Mouse (Mus musculus): ENCODE measurements at regions not wholly inside any gene's neighbourhood (a gene's known extent, or its start where the extent isn't known, plus 50 kb on each side); places are given as distances from the start of the nearest gene placed in this dataset.
A peak's percentile ranks its signal among the peaks of the same experiment; 100 is the strongest.

DNA sequence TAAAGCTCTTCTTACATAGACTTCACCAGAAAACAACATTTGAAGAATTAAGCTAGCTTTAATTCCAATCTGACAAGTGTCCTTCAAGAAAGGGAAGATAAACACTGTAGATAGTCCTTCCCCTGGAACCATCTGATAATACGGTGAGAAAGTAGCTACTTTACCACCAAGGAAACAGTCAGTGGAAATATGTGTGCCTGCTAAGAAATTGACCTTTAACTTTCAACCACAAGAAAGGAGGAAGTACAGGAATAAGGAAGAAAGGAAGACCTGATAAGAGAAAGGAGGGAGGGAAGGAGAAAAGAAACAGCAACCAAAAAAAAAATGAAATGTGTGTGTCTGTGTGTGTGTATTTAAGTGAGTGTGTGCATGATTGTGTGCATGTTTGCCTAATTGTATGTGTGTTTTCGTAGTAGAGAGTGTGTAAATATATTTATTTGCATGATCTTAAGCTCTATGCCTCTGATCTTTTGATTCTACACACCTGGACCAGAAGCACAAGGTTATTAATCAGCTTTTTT is 831.3 kb downstream of the Pla2g4a start:
- no peak for DNase-seq

DNA sequence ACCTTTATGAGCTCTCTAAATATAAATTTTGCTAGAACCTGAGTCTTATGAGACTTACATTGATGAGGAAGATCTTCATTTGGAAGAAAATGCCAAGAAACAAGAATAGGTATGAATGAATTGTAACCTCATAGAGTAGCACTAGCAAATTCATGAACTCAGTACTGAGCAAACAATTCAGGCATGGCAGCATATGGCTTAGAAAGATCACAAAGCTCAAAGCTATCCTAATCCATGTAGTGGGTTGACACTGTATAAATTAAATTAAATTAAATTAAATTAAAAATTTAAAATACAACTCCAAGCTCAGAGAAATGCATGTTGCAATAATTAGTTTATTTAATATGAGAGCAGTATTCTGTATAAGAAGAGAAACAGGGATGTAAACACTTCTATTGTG is 832.0 kb downstream of the Pla2g4a start:
- DNase-seq = no peak

DNA sequence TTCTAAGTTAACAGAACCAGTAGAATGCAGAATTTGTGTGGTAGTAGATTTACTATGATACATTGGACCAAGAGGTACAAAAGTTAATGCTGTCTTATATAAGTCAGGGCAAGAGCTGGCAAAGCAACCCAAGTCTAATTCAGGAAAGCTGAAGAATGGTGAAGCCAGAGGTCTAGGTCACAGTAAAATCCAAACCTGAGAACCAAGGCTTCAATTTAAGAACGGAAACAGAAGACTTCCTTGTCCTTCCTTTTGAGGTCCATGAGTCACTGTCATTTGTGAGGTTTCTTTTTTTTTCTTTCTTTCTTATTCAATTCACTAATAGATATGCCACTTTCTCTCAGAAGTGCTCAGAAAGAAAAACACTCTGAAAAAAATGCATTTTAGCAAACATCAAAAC is 833.4 kb downstream of the Pla2g4a start:
- DNase-seq = no peak

DNA sequence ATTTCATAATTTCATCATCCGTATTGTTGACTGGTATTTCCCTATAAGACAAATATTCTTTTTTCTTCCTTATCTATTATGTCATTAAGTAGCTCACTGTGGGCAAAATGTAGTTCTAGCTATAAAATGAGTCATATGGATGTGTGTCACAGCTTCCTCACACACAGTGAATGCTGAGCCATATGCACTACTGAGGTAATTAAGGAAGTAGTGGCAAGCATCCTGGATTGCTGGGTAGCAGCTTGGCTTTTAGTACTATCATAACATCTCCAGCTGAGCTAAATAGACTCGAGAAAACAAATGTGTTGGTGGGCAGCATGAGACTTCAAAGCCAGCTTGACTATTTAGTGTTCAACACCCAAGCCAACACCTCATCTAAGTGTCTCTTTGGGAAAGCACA is 857.7 kb downstream of the Pla2g4a start:
- peak; percentile 2 to 4 for DNase-seq

DNA sequence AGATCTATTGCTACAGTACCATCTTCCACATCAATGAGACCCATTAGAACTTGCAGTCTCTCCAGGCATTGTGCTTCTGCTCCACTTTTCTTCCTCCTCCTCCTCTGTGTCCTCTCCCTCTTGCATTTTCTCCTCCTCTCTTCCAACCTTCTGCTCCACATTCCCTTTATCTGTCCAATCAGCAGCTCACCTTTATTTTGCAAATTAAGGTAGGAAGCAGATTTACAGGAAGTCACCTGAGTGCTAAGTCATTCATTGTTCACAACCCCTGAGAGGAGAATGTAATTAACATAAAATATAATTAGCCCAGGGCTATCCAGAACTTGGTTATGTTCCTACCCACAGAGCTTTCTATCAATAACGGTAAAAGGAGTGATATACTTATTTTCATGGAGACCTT is 863.7 kb downstream of the Pla2g4a start:
- no peak for DNase-seq

DNA sequence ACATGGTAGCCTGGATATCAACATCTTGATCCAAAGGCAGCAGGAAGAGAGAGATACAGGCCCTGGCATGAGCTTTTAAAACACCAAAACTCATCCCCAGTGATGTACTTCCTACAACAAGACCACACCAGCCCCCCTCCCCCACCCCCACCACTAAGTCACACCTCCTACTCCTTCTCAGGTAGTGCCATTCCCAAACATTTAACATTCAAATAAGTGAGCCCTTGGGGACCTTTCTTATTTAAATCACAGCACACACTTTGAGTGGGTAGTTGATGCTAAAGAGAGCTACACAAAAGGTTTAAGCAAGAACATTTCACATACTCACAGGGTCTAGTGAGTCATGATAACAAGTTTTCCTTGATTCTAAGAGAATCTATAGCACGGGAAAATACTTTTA is 886.4 kb downstream of the Pla2g4a start:
- no peak for DNase-seq

DNA sequence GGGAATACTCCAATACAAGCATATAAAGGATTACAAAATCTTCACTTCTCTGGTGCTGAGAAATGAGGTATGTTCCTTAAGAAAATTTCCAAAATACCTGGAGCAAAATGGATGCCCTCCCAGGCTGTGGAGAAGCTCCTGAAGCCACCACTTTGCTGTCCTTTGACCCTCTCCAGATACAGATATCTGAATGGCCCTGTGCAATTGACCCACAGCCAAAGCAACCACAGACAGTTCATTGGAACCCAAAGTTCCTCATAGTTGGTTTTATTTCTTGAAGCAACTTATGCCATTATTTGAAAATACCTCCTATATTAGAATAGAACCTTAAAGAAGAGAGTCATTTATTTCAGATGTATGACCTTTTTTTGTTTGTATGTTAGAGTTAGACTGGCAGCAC is 891.5 kb downstream of the Pla2g4a start:
- DNase-seq = no peak

DNA sequence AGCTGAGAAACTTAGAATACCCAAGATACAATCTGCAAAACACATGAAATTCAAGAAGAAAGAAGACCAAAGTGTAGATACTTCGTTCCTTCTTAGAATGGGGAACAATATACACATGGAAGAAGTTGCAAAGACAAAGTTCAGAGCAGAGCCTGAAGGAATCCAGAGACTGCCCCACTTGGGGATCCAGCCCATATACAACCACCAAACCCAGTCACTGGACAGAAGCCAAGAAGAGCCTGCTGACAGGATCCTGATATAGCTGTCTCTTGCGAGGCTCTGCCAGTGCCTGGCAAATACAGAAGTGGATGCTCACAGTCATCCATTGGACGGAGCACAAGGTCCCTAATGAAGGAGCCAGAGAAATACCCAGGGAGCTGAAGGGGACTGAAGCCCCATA is 898.1 kb downstream of the Pla2g4a start:
- peak; percentile 1 to 2 for DNase-seq

DNA sequence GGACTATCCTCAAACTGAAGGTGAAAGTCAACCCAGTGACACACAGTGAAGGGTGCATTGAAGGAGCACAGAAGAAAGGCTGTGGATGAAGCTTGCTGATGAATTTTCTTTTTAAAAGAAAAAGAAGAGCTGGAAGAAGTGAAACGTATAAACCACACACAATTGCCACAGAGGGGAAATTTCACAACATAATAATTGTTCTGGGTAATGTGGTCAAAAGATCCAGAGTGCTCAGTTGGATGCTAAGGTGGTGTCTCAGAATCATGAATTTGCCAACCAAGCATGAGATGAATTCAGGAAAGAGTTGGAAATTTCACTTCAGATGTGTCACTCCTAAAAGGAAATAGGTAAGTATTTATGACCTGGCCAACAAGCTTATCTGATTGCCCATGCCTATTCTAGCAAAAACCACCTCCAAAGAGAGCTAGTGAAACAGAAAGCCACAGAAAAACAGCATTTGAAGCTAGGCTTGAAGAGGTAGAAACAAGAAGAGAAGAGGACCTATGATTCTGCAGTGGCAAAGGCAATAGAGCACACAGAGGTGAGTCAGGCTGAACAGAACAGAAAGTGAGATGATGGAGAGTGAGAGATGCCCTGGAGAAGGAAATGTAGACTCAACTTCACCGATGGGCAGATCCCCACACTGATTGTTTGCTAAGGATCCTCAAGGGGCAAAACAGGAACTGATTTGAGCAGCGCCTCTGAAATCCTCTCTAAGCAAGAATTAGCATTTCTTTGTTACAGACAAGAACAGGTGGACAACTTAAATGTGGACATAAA is 922.7 kb downstream of the Pla2g4a start:
- no peak for DNase-seq

DNA sequence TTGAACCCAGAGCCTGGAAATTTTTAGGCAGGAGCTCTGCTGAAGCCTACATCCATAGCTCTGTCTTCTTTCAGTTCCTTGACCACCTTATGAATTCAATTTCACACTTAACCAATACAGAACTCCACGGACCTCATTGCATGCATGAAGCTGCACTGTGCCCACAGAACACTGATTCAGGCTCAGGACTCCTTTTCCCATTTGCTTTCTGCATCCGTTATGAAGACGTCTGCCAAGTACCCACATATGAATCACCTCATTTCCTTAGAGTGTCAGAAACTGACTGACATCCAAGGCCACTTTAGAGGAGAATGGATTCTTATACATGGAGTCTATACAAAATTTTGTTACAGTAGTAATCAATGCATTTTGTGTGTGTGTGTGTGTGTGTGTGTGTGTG is 932.8 kb downstream of the Pla2g4a start:
- peak in 1 of 2 experiments; percentile 8 for DNase-seq

DNA sequence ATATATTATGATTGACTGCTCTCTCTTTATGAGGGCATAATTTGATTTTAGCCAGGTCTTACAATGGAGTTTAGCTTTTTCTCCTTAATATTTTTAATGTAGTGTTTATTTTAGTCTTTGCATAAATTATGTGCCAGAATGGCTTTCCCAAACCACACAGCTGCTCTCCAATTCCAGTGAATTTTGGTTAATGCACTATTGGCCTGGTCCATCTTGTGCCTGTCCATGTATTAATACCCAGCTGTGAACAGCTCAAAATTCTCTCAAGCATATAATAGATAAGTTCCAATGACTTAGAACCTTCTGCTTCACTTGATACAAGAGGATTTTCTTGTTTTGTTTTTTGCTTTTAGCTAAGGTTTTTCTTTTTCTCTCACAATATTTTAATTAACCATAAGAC is 939.4 kb downstream of the Pla2g4a start:
- peak; percentile 19 to 28 for DNase-seq

DNA sequence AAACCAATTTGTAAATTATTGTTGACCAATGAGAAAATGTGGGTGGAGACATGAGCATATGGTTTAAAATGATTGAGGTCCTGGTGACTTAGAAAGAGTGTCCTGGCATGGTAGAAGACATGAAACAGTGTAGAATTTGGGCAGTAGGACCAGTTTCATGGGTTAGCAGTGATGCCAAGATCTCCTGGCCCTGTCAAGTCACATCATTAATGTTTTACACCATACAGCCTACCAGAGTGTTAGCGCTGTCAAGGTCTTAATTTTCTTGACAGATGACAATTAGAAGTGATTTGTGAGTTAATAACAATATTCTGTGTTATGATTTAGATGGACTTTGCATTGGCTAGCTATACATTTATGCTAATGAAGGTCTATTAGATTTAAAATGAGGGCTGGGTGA is 939.8 kb downstream of the Pla2g4a start:
- peak; percentile 30 to 48 for DNase-seq

DNA sequence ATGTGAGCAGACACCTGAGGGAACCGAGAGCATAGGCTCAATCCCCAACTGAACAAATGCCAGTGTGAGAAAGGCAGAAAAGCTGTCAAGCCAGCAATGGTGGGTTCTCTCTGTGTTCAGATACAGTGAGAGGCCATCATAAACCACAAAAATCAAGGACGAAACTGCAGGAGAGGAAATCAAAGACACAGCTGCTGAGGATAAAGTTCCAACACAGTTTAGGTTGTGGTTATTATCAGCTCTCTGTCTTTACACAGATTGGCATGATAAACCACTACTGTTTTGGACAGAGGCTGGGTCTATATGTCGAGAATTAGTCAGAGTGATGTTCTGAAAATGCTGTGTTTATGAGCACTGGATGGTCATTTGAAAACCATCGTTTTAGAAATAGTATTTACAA is 946.5 kb downstream of the Pla2g4a start:
- no peak for DNase-seq

DNA sequence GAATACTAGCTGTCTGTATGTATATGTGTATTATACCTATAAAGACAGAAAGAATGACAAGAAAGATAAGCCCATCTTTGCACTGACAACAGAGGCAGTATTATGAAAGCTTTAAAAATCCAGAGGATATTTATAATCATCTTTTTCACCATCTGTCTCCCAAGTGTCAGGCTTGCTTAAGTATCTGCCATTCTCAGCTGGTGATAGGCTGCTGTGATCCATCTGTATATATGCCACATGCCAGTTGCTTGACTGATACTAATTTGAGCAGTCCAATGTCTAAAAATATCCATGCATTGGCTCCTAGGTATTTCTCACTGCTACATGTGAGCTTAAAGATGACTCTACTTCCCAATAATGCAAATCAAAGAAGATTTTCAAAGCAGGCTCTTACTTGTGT is 950.3 kb downstream of the Pla2g4a start:
- DNase-seq = peak; percentile 10 to 14

DNA sequence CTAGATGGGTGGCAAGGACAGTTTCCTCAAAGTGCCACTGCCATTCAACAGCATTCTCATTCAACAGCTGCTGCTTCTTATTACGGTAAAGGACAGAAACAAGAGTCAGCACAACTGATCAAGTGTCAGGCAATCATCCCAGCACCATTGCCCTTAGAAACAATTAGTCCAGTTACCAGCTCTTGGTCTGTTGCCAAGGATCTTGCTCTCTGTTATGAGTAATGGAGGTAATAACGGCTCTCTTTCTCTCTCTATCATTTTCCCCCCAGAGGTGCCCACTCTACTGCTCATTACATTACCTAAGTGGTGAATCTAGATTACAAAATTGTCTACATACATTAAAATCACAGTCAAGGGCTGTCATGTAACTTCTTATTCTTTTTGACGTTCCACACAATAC is 961.0 kb downstream of the Pla2g4a start:
- DNase-seq = peak; percentile 9 to 16

DNA sequence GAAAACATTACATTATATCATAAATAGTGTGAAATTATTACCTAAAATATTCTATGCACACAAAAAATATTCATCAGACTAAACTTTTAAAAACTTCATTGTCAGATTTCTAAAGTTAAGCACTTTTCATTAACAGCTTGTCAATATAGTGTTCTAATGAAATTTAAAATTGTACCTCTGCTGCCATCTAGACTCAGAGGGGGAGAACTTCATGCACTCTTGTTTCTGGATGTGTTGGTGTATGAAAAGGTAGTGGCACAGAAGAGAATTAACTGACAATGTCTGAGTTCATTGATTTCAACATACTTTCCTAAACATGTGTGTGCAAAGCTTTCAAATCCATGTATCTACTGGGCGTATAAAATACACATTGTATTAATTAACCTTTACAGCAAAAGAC is 967.5 kb downstream of the Pla2g4a start:
- DNase-seq = peak; percentile 25 to 63

DNA sequence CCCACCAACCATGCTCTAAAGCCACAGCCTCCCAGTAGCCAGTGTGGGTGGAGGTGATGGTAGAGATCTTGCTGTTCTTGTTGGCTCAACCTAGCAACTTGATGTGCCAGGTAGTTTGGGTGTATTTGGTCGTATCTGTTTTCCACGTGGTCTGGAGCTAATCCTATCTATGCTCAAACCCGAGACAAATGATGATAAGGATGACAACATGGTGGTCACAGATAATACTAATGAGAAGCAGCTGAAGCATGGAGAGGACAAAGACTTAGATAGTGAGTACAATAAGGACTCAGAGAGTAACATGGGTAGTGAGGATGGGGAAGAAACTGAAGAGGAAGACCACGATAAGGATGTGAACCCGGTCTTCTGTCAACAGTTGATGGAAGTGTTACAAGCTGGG is 983.7 kb downstream of the Pla2g4a start:
- DNase-seq = no peak

DNA sequence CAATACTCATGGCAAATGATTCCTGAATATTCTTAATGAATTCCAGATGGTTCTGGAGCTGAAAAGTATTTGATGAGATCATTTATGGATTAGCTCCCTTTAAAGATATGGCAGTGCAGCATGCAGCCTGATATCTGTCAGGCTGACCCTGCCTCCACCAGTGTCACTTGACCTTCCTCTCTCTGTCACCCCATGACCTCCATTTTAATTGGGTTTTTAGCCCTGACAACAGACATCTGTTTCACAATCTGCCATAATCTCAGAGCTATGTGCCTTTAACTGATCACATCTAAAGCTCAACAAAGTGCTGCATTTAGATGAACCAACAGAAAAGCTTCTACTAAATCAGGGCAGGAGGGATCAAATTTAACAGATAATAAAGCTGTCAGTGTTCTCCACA is 995.7 kb downstream of the Pla2g4a start:
- no peak for DNase-seq

DNA sequence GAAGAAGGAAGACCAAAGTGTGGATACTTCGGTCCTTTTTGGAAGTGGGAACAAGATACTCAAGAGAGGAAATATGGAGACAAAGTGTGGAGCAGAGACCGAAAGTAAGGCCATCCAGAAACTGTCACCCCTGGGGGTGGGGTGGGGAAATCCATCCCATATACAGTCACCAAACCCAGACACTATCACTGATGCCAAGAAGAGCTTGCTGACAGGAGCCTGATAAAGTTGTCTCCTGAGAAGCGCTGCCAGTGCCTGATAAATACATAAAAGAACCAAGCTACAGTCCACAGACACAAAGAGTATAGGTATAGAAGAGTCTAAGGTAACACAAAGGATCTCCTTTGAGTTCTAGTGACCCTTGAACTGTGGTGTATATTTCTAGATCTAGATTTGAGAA is 1026.7 kb downstream of the Pla2g4a start:
- DNase-seq = no peak

DNA sequence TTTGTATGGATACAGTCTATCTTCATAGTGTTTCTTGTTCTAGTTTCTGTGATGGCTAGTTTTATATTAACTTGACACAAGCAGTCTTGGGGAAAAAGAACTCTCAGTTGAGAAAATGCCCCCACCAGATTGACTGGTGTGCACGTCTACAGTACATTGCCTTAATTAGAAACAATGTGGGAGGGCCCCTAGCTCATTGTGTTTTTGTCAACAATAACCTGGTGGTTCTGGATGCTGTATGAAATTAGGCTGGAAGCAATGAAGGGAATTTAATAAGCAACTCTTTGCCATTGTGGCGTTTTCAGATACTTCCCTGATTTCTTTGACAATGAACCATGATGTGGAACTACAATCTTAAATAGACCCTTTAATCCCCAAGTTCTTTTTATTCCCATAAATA is 1036.6 kb downstream of the Pla2g4a start:
- no peak for DNase-seq

DNA sequence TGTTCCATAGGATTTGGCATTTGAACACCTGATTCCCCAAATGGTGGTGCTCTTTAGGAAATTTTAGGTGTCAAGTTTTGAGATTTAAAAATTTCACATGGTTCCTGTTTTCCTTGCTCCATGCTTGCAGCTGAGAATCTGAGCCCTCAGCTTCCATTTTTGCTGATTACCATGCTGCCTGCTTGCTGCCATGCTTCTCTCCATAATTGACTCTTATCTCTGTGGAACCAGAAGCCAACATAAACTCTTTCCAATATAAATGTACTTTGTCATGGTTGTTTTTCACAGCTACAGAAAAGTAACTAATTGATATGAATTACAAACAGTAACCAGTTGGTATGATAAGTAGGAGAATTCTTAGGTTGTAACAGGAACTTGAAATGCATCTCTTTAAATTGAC is 1044.0 kb downstream of the Pla2g4a start:
- no peak for DNase-seq

DNA sequence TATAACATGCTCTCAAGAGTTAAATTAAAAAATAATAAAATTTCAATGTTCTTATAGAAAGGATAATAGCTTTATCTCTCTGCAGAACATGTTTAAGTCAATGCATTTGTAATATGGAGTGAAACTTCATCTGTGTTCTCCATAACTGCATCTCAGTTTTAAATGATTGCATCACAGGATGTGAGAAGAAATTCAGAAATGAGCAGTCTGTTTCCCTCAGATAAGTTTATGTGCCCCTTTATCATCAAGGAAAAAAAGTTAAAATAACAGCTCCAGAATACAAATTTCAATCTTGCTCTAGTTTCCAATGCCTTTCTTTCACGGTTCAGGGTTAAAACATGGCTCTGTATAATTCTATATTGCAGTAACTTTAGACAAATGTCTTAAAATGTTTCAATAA is 1048.3 kb downstream of the Pla2g4a start:
- no peak for DNase-seq

DNA sequence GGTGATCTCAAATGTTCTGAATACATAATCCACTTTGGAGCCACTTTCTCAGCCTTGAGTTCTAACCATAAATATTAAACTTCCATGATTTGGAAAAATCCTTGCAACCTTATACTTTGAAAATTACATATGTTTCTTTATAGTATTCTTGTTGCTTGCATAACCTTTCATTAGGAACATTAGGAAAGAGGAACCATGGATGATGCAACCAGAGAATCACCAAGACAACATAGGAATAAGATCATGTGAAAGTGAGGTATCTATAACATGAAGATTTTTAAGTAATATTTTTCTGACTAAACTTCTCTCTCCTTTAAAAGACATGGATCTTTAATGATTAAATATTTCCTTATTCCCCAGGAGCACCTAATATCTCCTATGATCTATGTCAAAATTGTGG is 1057.0 kb downstream of the Pla2g4a start:
- DNase-seq = no peak

DNA sequence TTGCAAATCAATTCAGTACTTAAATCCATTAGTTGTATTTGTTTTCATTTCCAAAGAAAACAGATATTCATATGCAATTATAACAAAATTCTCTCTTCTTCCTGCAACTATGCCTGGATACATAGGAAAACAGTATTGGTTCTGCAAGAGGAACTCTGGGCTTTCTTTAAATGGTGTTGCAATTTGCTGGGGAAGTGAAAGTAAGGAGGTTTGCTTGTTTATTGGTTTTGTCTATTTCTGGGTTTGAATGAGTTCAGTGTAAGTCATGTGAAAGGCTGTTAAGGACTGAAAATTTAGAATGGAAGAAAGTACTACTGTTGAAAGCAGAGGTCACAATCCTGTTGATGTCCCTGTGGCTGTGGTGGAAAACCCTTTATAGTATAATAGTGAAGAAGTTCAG is 1058.0 kb downstream of the Pla2g4a start:
- DNase-seq = no peak

All from cerebellum, postnatal 10 days (tissue).